Mouse (Mus musculus) left cerebral cortex, postnatal 36 days (tissue): Measurements from ENCODE around the gene Stx7. TPM values are rescaled to one million over a fixed set of nuclear protein-coding genes. Genes with fewer than 3 reads are reported as not detected.

ENCODE experiments used
- DNase-seq, 2 experiments: peaks; one replicate each; pipeline ENCODE4 v3.0.0; 2021 to 2022; ENCODE audit warnings: low spot score in 2 of 2, mixed read lengths in 1 of 2
- intact Hi-C: fragments of 180-260 bp; cut with DNase I; formaldehyde crosslinking; loops from one replicate; pipeline ENCODE4 v1.15.1; 2025
- total RNA-seq, 2 experiments: library from RNA; stranded (reverse); gene quantifications; 2 replicates each; pipeline ENCODE4 v1.2.3; 2021

The Stx7 gene
- total RNA-seq, 2 experiments from 2014 or later: 136 to 139 TPM

DNA sequence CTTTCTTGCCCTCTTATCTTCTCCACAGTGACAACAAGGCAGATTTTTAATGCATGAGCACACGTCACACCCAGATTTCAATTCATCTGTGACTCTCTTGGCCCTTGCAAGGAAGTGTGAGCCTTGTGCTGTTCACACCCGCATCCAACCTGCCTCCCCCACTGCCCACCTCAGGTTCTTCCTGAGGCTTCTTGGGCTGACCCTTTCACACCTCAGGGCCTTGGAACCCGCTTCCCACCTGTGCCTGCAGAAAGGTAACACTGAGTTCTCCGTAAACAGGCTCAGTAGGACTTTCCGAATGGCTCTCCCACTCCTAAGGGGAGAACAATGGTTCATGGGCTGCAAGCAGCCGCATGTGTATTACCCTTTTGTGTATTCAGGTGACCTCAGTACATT is 15.8 kb downstream of the Stx7 start:
- intact Hi-C loops: no loop called here
- DNase-seq: no peak

DNA sequence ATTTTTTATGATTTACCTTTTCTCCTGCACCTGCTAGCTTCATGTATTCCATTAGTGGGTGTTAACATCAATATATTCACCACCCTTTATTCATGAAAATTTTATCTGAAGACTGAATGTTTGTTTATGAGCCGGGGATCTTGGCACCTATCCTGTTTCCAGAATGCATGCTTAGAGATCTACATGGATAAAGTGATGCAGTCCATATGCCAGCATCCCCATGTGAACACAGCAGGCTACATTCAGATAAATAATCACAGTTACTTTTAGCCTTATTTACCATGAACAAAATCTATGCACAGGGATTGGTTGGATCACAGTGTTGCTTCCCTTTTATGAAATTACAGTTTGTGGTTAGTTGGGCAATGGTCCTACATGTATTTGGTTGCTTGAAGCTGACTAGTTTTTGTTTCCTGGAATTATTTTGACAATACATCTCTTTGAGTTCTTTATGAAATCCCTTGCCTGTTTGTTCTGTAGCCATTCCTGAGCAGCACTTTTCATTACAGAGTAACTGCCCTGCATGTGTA is 16.5 kb downstream of the Stx7 start:
- DNase-seq: no peak
- intact Hi-C loops: no loop called here

DNA sequence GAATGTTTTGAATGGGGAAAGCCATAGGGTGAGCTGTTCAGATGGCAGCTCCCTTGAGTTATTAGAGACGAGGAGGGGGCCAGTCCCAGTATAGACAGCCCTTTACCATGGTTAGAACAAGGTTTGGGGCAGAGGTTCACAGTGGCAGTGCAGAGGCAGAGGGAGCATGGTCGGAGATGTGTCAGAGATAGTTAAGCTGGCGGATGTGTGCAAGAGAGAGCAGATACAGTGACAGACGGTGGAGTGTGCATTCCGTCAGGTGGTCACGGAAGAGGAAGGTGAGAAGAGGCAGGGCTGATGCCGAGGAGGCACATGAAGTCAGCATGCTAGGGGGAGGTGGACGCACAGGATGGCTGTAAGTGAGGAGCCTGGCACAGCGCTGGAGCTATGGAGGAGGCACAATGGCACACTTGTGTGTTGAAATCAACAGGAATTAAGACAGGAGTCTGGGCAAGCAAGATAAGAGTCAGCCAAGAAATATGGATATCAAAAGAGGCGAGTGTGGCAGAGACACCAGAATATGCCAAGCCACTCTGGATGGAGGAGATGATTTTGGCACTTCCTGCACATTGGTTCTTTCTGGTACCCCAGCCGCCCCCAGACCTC is 19.0 kb downstream of the Stx7 start:
- no peak for DNase-seq
- intact Hi-C loops: no loop called here

DNA sequence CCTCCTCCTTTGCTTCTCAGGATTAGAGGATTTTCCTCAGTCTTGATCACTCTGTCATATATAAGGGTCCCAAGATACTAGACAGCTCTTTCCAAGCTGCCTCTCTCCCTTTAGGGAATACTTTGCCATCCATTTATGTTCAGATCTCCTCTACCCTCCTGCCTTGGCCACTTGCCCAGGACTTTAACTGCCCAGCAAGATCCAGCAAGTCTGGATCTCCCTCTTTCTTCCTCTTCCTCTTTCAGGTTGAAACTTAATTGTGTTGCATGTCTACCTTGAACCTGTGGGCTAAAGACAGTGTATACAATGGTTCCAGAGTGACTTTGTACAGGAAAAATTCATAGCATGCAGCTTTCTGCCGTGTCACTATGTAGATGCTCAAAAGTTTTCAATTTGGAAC is 19.8 kb downstream of the Stx7 start:
- no peak for DNase-seq
- intact Hi-C loops: no loop called here

GRCm38 (mm10) chr10:24171906-24172459 is 22.9 kb downstream of the Stx7 start:
- intact Hi-C loops: loop anchor here (5.0 kb wide), 1 partner anchor 125 kb away; no protein-coding TSS in a partner anchor
- no peak for DNase-seq

GRCm38 (mm10) chr10:24173210-24174001 is 24.3 kb downstream of the Stx7 start:
- no peak for DNase-seq

GRCm38 (mm10) chr10:24190392-24190791 is 41.3 kb downstream of the Stx7 start:
- intact Hi-C loops: loop anchor here (1.0 kb wide), 1 partner anchor 108 kb away; no protein-coding TSS in a partner anchor
- DNase-seq: no peak

More at GRCm38 (mm10) chr10:24173210-24174001, 24.3 kb downstream of the Stx7 start:
- intact Hi-C loops: loop anchor here (5.0 kb wide), 1 partner anchor 124 kb away; no protein-coding TSS in a partner anchor

DNA sequence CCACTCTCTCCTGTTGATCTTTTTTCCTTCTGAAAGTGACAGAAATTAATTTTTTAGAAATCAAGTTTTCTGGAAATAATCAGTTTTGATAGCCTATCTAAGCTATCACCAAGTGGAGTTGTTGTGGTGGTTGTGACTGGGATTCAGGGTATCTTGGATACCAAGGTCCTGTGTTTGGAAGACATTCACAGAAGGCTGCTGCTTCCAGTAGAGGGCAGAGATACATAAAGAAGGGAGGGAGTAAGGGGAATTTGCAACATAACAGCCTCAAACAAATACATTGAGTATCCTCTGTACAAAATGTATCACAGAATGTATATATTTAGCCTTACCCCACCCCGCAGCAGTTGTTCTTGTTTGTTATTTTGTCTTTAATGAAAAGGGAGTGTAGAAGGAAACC is 42.9 kb downstream of the Stx7 start:
- intact Hi-C loops: no loop called here
- no peak for DNase-seq

DNA sequence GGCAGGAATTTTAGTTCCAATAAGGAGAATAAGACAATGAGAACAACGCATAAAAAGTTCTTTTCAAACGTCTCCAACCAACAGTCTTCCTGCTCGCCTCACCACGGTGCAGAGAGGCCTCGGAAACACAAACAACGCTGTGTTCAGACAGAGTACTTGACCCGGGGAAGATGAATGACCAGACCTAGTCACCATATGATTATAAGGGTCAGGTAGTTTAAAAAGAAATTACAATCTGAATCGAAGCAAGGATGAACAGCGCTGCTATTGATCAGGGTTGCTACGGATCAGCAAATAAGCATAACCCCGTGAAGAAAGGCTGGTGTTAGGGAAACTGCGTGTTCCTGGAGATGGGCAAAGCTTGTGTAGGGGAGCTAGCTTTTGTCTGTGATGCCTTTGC is 50.2 kb downstream of the Stx7 start:
- intact Hi-C loops: no loop called here

GRCm38 (mm10) chr10:24200099-24200498 is 51.0 kb downstream of the Stx7 start:
- intact Hi-C loops: no loop called here
- no peak for DNase-seq

More for the DNA sequence above, 50.2 kb downstream of the Stx7 start:
- DNase-seq: no peak

DNA sequence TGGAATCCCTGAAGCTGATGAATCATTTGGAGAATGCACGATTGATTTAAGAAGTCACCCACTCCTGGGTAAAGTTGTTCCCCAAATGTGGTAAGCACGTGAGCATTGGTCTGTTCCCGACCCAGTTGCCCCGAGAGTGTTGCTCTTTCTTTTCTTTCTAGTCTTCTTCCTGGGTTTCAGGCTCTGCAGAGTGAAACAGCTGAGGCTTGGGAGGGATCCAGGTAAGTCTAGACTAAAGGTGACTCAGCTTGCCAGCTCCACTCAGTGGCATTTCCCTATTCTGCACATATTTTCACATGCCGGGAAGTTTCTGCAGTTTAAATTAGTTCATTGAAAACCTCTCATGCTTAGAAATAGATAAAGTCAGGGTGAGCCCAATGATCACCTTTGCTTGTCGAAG is 61.0 kb downstream of the Stx7 start:
- intact Hi-C loops: no loop called here
- DNase-seq: no peak

GRCm38 (mm10) chr10:24213297-24213696 is 64.2 kb downstream of the Stx7 start:
- intact Hi-C loops: no loop called here
- no peak for DNase-seq

GRCm38 (mm10) chr10:24217558-24218268 is 68.6 kb downstream of the Stx7 start:
- DNase-seq: no peak
- intact Hi-C loops: no loop called here

- DNase-seq: no peak
- intact Hi-C loops: no loop called here
Observed at GRCm38 (mm10) chr10:24220931-24221330, 71.8 kb downstream of the Stx7 start.

DNA sequence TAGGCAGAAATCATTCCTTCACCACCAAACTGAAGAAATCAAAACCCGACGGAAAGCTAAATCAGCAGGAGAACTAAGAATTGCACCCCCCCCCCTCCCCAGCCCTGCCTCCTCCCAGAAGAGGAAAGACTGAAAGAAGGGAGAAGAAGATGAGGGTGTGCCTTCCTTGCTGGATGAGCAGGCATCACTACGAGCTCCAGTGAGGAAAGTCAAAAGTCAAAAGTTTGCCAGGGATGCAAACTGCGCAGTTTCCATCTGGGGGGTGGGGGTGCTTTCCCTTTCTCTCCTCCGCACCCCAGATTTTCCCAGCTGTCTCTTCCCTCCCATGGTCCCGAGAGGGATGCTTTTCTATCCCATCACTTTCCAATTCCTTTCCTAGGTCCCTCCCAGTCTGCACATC is 73.8 kb downstream of the Stx7 start:
- DNase-seq: no peak
- intact Hi-C loops: no loop called here

DNA sequence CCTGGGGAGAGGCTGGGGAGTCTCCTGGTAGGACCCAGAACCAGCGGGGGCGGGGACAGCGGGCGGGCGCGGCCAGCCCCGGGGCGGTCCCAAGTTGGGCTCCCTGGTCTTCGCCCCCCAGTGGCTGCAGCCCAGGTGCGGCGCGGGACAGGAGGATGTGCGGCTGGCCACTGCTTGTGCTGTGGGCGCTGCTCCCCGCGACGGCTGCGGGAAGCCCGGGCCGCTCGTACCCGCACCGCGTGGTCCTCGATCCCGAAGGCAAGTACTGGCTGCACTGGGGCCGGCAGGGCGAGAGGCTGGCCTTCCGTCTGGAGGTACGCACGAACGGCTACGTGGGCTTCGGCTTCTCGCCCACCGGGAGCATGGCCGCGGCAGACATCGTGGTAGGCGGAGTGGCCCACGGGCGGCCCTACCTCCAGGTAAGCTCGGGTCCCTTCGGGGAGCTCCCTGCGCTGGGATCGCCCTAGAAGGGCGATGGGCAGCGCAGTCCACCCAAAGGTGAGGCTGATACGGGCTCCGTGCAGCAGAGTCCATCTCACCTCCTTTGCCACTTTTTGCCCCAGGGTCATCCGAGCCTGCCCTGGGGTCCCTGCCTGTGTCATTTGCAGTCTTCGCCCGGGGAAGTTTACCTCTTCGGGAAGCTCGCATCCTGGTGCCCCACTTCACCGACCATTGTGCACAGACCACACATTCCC is 74.5 kb downstream of the Stx7 start, which contains the start of gene Moxd1:
Moxd1 (plus strand) TSS at position 69 of the 695 bp plus-strand sequence.
- DNase-seq: no peak
- intact Hi-C loops: no loop called here

GRCm38 (mm10) chr10:24224591-24224990 is 75.5 kb downstream of the Stx7 start:
- intact Hi-C loops: no loop called here
- no peak for DNase-seq

DNA sequence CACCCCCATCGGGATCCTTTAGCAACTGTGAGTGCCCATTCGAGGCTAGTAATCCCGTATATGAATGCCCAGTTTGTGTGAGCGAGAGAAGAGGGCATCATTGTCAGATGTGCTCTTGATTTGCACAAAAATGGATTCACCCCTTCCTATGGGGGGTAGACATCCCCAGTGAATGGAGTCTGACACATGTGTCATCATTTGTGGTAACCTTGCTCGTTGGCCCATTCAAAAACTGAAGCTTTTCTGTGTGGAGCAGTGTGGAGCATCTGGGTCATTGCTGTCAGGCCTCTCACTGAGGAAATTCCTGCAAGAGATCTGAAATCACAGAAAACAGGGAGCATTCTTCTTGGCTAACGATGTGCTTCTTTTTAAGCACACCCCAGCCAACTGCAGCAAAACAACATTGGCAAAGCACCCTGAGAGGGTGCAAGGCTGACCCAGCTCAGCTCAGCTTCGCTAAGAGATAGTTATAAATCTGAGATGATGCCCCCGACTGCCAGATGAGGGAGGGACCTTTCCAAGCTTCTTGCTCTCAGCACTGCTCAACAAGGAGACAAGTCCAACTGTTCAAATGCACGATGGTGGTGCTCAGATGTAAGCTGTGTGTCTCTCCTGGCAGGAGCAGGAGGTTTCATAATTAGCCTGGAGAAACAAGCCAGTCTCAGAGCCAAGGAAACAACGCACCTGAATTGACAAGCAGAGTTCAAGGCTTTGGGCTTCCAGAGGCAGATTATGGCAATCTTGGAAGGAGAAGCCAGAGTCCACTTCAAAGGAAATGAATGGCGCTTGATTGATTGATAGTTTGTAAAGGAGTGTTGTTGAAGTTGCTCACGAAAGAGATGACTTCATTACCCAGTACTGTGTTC is 79.4 kb downstream of the Stx7 start:
- no peak for DNase-seq
- intact Hi-C loops: no loop called here
